Mouse (Mus musculus): ENCODE data around the gene Abr. TPM values are rescaled to one million over a fixed set of nuclear protein-coding genes. Genes with fewer than 3 reads are reported as not detected.
A peak's percentile ranks its signal among the peaks of the same experiment; 100 is the strongest.

The Abr gene
- polyA plus RNA-seq, 1 experiment from 2014 or later, result 39.2 TPM

DNA sequence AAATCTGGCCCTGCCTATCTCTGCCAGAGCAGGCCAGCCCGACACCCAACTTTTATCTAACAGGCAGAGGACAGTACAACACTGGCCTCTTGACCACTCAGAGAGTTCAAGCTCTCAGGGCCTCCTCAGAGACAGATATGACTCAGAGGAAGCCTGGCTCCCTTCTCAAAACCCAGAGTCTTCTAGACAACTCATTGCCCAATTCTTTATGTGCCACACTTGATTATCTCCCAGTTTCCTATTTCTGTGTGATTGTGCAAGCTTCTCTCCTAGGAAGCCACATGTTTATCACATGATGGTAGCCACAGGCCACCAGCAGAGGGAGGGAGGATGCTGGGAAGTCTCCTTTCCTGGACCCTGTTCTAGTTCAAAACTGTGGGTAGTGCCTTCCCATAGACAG, 34.8 kb downstream of the Abr start:
- no peak for DNase-seq
- Histone ChIP-seq H3K4me3 (ENCODE audit: low read depth, low read length) (no peak overlapping the region), H3K36me3 (ENCODE audit: insufficient read depth) (no peaks in the 10 kb centered on the region), H3K9ac (no peak overlapping the region), H3K27ac (ENCODE audit: low read depth) (no peak overlapping the region), H3K27me3 (ENCODE audit: insufficient read depth, low read length) (no peaks in the 10 kb centered on the region), H3K4me1 (ENCODE audit: insufficient read depth) (no peaks in the 10 kb centered on the region), H3K4me2 (no peak overlapping the region), H3K9me3 (ENCODE audit: low read depth, low read length) (no peaks in the 10 kb centered on the region)
- TF ChIP-seq CTCF (IDR thresholded peaks at IDR 0.05; ENCODE audit: low read depth), result no peak
- WGBS, result 73% methylated on average over 1 of the region's 1 CpGs
- no peak for ATAC-seq (ENCODE audit: insufficient read depth)

- no peak for ATAC-seq (ENCODE audit: insufficient read depth)
- H3K9ac ChIP-seq, result no peak overlapping the region
- H3K4me2 ChIP-seq, result no peak overlapping the region
- no peak overlapping the region for H3K27ac ChIP-seq (ENCODE audit: low read depth)
- H3K36me3 ChIP-seq (ENCODE audit: insufficient read depth), result no peaks in the 10 kb centered on the region
- TF ChIP-seq CTCF (IDR thresholded peaks at IDR 0.05; ENCODE audit: low read depth), result no peak
- WGBS, result 30% methylated on average over 3 of the region's 3 CpGs
- no peaks in the 10 kb centered on the region for H3K9me3 ChIP-seq (ENCODE audit: low read depth, low read length)
- H3K4me3 ChIP-seq (ENCODE audit: low read depth, low read length), result no peak overlapping the region
- DNase-seq, result no peak
- no peaks in the 10 kb centered on the region for H3K27me3 ChIP-seq (ENCODE audit: insufficient read depth, low read length)
- H3K4me1 ChIP-seq (ENCODE audit: insufficient read depth), result no peaks in the 10 kb centered on the region
Observed at GRCm38 (mm10) chr11:76586119-76586518, 36.0 kb downstream of the Abr start.

GRCm38 (mm10) chr11:76577588-76578257, 44.4 kb downstream of the Abr start:
- Histone ChIP-seq H3K9me3 (ENCODE audit: low read depth, low read length) (no peaks in the 10 kb centered on the region), H3K27ac (ENCODE audit: low read depth) (no peak overlapping the region), H3K27me3 (ENCODE audit: insufficient read depth, low read length) (no peaks in the 10 kb centered on the region), H3K4me2 (no peak overlapping the region), H3K9ac (no peak overlapping the region), H3K4me1 (ENCODE audit: insufficient read depth) (no peaks in the 10 kb centered on the region), H3K36me3 (ENCODE audit: insufficient read depth) (no peaks in the 10 kb centered on the region), H3K4me3 (ENCODE audit: low read depth, low read length) (no peak overlapping the region)
- DNase-seq (peak; percentile 97), ATAC-seq (ENCODE audit: insufficient read depth) (peak; percentile 56; the same call in 1 of the 2 replicates)
- WGBS, result 35% methylated on average over 12 of the region's 12 CpGs
- peak; percentile 97 for TF ChIP-seq CTCF (IDR thresholded peaks at IDR 0.05; ENCODE audit: low read depth)

- Histone ChIP-seq H3K4me3 (ENCODE audit: low read depth, low read length) (no peak overlapping the region), H3K4me2 (no peak overlapping the region), H3K27me3 (ENCODE audit: insufficient read depth, low read length) (no peaks in the 10 kb centered on the region), H3K9me3 (ENCODE audit: low read depth, low read length) (no peaks in the 10 kb centered on the region), H3K9ac (no peak overlapping the region), H3K27ac (ENCODE audit: low read depth) (no peak overlapping the region), H3K36me3 (ENCODE audit: insufficient read depth) (no peaks in the 10 kb centered on the region), H3K4me1 (ENCODE audit: insufficient read depth) (no peaks in the 10 kb centered on the region)
- 79% methylated on average over 6 of the region's 6 CpGs for WGBS
- ATAC-seq (ENCODE audit: insufficient read depth), result no peak
- no peak for TF ChIP-seq CTCF (IDR thresholded peaks at IDR 0.05; ENCODE audit: low read depth)
- no peak for DNase-seq
Observed at GRCm38 (mm10) chr11:76572820-76573385, 49.2 kb downstream of the Abr start.

DNA sequence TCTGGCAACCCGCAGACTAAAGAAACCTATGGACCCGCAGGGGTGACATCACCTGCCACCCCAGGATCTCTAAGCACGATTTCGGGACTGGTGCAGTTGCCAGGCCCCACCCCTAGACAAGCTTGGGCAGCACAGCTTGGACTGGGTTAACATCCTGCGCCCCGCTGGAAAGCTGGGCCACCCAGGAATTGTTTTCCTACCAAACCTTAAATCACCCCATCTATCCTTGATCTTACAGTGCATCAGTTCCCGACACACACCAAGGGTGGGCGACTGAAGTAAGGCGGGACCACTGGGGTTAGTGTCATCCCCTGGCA, 50.5 kb downstream of the Abr start:
- H3K9me3 ChIP-seq (ENCODE audit: low read depth, low read length), result no peaks in the 10 kb centered on the region
- H3K27me3 ChIP-seq (ENCODE audit: insufficient read depth, low read length), result no peaks in the 10 kb centered on the region
- H3K36me3 ChIP-seq (ENCODE audit: insufficient read depth), result no peaks in the 10 kb centered on the region
- H3K9ac ChIP-seq, result peak overlapping the region; percentile 66
- no peak overlapping the region; the same call in 1 of the 2 replicates for H3K27ac ChIP-seq (ENCODE audit: low read depth)
- TF ChIP-seq CTCF (IDR thresholded peaks at IDR 0.05; ENCODE audit: low read depth), result no peak
- WGBS, result 2% methylated on average over 9 of the region's 9 CpGs
- peak; percentile 77 for ATAC-seq (ENCODE audit: insufficient read depth)
- no peaks in the 10 kb centered on the region for H3K4me1 ChIP-seq (ENCODE audit: insufficient read depth)
- H3K4me2 ChIP-seq, result peak overlapping the region; percentile 85
- no peak for DNase-seq
- peak overlapping the region; percentile 59 for H3K4me3 ChIP-seq (ENCODE audit: low read depth, low read length)

GRCm38 (mm10) chr11:76570741-76571612, 51.1 kb downstream of the Abr start:
- peak overlapping the region; percentile 85 for H3K4me2 ChIP-seq
- under 1% methylated on average over 62 of the region's 66 CpGs for WGBS
- ATAC-seq (ENCODE audit: insufficient read depth) (peak; percentile 89), DNase-seq (peak; percentile 81)
- H3K4me3 ChIP-seq (ENCODE audit: low read depth, low read length), result peak overlapping the region; percentile 59
- TF ChIP-seq CTCF (IDR thresholded peaks at IDR 0.05; ENCODE audit: low read depth), result peak; percentile 18
- H3K9me3 ChIP-seq (ENCODE audit: low read depth, low read length), result no peaks in the 10 kb centered on the region
- no peaks in the 10 kb centered on the region for H3K36me3 ChIP-seq (ENCODE audit: insufficient read depth)
- H3K4me1 ChIP-seq (ENCODE audit: insufficient read depth), result no peaks in the 10 kb centered on the region
- H3K9ac ChIP-seq, result peak overlapping the region; percentile 66
- H3K27ac ChIP-seq (ENCODE audit: low read depth), result no peak overlapping the region; the same call in 1 of the 2 replicates
- no peaks in the 10 kb centered on the region for H3K27me3 ChIP-seq (ENCODE audit: insufficient read depth, low read length)

DNA sequence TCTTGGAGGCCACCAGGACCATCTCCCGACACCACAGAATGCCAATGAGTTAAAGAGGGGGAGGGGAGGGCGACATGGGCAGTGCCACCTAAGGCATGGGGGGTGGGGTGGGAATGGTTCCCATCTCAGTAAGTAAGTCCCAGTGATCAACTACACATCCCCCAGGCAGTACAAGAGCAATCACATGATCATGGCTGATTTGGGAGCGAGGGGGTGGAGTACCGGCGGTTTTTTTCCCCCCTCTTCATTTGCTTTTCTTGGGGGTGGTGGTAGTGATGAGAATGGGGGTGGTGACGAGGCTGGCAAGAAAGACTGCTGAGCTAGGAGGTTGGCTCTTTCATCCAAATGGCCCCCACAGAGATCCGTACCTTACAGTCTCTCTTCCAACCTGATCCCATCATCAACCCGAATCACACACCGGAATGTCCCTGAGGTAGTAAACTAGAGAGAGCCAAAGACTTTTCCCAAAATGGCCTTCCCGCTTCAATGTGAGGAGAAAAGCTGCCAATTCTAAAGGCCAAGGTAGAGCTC, 51.8 kb downstream of the Abr start:
- no peaks in the 10 kb centered on the region for H3K9me3 ChIP-seq (ENCODE audit: low read depth, low read length)
- H3K4me3 ChIP-seq (ENCODE audit: low read depth, low read length), result peak overlapping the region; percentile 59
- DNase-seq (no peak), ATAC-seq (ENCODE audit: insufficient read depth) (no peak)
- H3K27me3 ChIP-seq (ENCODE audit: insufficient read depth, low read length), result no peaks in the 10 kb centered on the region
- H3K4me1 ChIP-seq (ENCODE audit: insufficient read depth), result no peaks in the 10 kb centered on the region
- peak overlapping the region; percentile 66 for H3K9ac ChIP-seq
- H3K4me2 ChIP-seq, result peak overlapping the region; percentile 85
- 11% methylated on average over 10 of the region's 10 CpGs for WGBS
- no peak; the same call in 1 of the 2 replicates for TF ChIP-seq CTCF (IDR thresholded peaks at IDR 0.05; ENCODE audit: low read depth)
- H3K36me3 ChIP-seq (ENCODE audit: insufficient read depth), result no peaks in the 10 kb centered on the region
- no peak overlapping the region for H3K27ac ChIP-seq (ENCODE audit: low read depth)

Measured in lung, embryonic 14.5 days (tissue).